Mouse (Mus musculus) megakaryocyte progenitor cell, adult 5-6 weeks (primary cell): ENCODE data around the gene Shisal2b. TPM values are rescaled to one million over a fixed set of nuclear protein-coding genes. Genes with fewer than 3 reads are reported as not detected.
"Not testable (repeated sequence)": the region's sequence is repeated elsewhere in the genome, so short reads cannot be mapped to it uniquely, and the experiment has no call there.

ENCODE experiments used
- ATAC-seq: replicated peaks from 2 replicates; pipeline ENCODE4 v1.8.0; 2016; ENCODE audit warnings: mild to moderate bottlenecking, moderate TSS enrichment, inconsistent platforms; ENCODE audit not compliant: poor library complexity
- total RNA-seq, 2 experiments: library from RNA; stranded (forward) in 1 of 2; stranded (reverse) in 1 of 2; fragments of 157-497, 149-512 nt in 1 of 2; fragments of 200-1000 nt in 1 of 2; gene quantifications; 2 replicates each; pipeline versions ENCODE4 v1.2.3 to v1.2.4; 2015 to 2017

Gene Shisal2b
- total RNA-seq (2015) (not detected in 2 replicates), total RNA-seq (2017) (not detected in 2 replicates)

GRCm38 (mm10) chr13:104863127-104863979 lies at the start of gene Shisal2b:
Shisal2b (minus strand) TSS chr13:104863893.
- ATAC-seq: peak; percentile 90

GRCm38 (mm10) chr13:104911626-104912025 lies 47.9 kb upstream of the Shisal2b start:
- not testable (repeated sequence) for ATAC-seq

- not testable (repeated sequence) for ATAC-seq
Observed at GRCm38 (mm10) chr13:104911006-104911405, 47.3 kb upstream of the Shisal2b start.

GRCm38 (mm10) chr13:104908691-104909090 lies 45.0 kb upstream of the Shisal2b start:
- no peak for ATAC-seq

GRCm38 (mm10) chr13:104894771-104895170 lies 31.1 kb upstream of the Shisal2b start:
- ATAC-seq: no peak

GRCm38 (mm10) chr13:104892337-104892736 lies 28.6 kb upstream of the Shisal2b start:
- ATAC-seq: no peak

GRCm38 (mm10) chr13:104886308-104887032 lies 22.8 kb upstream of the Shisal2b start:
- ATAC-seq: no peak

GRCm38 (mm10) chr13:104883566-104884249 lies 20.0 kb upstream of the Shisal2b start:
- no peak for ATAC-seq

- no peak for ATAC-seq
Observed at GRCm38 (mm10) chr13:104878508-104878907, 14.8 kb upstream of the Shisal2b start.

GRCm38 (mm10) chr13:104869907-104870306 lies 6.2 kb upstream of the Shisal2b start:
- ATAC-seq: no peak

- ATAC-seq: no peak
Observed at GRCm38 (mm10) chr13:104866726-104867125, 3.0 kb upstream of the Shisal2b start.

GRCm38 (mm10) chr13:104853645-104854044 lies 10.0 kb downstream of the Shisal2b start:
- ATAC-seq: no peak

GRCm38 (mm10) chr13:104843295-104844089 lies 20.2 kb downstream of the Shisal2b start:
- no peak for ATAC-seq

GRCm38 (mm10) chr13:104841937-104842336 lies 21.8 kb downstream of the Shisal2b start:
- ATAC-seq: peak; percentile 37

GRCm38 (mm10) chr13:104837628-104838027 lies 26.1 kb downstream of the Shisal2b start:
- ATAC-seq: no peak

- no peak for ATAC-seq
Observed at GRCm38 (mm10) chr13:104832811-104833210, 30.9 kb downstream of the Shisal2b start.

- ATAC-seq: peak; percentile 60
Observed at GRCm38 (mm10) chr13:104825470-104825869, 38.2 kb downstream of the Shisal2b start.

- ATAC-seq: no peak
Observed at GRCm38 (mm10) chr13:104822411-104822838, 41.3 kb downstream of the Shisal2b start.

GRCm38 (mm10) chr13:104821908-104822307 lies 41.8 kb downstream of the Shisal2b start:
- no peak for ATAC-seq

- ATAC-seq: no peak
Observed at GRCm38 (mm10) chr13:104821192-104821591, 42.5 kb downstream of the Shisal2b start.
